Mouse (Mus musculus) hindbrain, embryonic 14.5 days (tissue): Measurements from ENCODE around the gene Lemd1. TPM values are rescaled to one million over a fixed set of nuclear protein-coding genes. Genes with fewer than 3 reads are reported as not detected.

Experiments
- ATAC-seq: fragments of 200-750 bp; cut with Nextera tagmentation; 2 replicates; pipeline ENCODE4 v1.8.0; 2017; ENCODE audit warnings: moderate number of reproducible peaks, mild to moderate bottlenecking, moderate TSS enrichment, moderate library complexity; ENCODE audit not compliant: low FRiP score
- DNase-seq: peaks from one replicate; pipeline ENCODE4 v3.0.0-alpha.2; 2015; ENCODE audit warnings: low spot score
- H3K27ac ChIP-seq: fragments of 300-500 bp; sonication (generic); 2 replicates; pipeline ENCODE4 v1.5.1; 2014; ENCODE audit warnings: mild to moderate bottlenecking, moderate library complexity
- H3K27me3 ChIP-seq: fragments of 300-500 bp; sonication (generic); 2 replicates; pipeline ENCODE4 v1.6.1; 2014; ENCODE audit warnings: mild to moderate bottlenecking, low read length, mixed read lengths; ENCODE audit not compliant: control insufficient read depth, insufficient read depth
- H3K36me3 ChIP-seq: fragments of 300-500 bp; sonication (generic); replicated peaks from 2 replicates; pipeline ENCODE4 v1.6.1; 2014; ENCODE audit not compliant: control insufficient read depth, insufficient read depth
- H3K4me1 ChIP-seq: fragments of 300-500 bp; sonication (generic); replicated peaks from 2 replicates; pipeline ENCODE4 v1.6.1; 2014; ENCODE audit warnings: antibody characterized with exemption, low read length, mixed read lengths; ENCODE audit not compliant: control insufficient read depth, insufficient read depth
- H3K4me2 ChIP-seq: fragments of 300-500 bp; sonication (generic); replicated peaks from 2 replicates; pipeline ENCODE4 v1.6.1; 2014; ENCODE audit warnings: mild to moderate bottlenecking, moderate library complexity
- H3K4me3 ChIP-seq: fragments of 300-500 bp; sonication (generic); replicated peaks from 2 replicates; pipeline ENCODE4 v1.5.1; 2014; ENCODE audit warnings: mild to moderate bottlenecking, low read length
- H3K9ac ChIP-seq: fragments of 300-500 bp; sonication (generic); 2 replicates; pipeline ENCODE4 v1.6.1; 2014
- H3K9me3 ChIP-seq: fragments of 300-500 bp; sonication (generic); 2 replicates; pipeline ENCODE4 v1.6.1; 2016; ENCODE audit warnings: low read length; ENCODE audit not compliant: control insufficient read depth
- WGBS: fragments of 180-500 bp; shearing (Covaris S2); extraction: QIAGEN DNeasy Blood & Tissue Kit; methylation state at CpG from one replicate; pipeline ENCODE4 v1.1.7; 2014; 5-methylcytosine and 5-hydroxymethylcytosine counted together
- polyA plus RNA-seq: library from polyadenylated mRNA; unstranded; fragments of >200 nt; fragmentation: Nextera tagmentation; extraction: Ambion mirVana; gene quantifications from 2 replicates; pipeline ENCODE4 v1.2.1, GENCODE M21; 2014

Lemd1 gene
- polyA plus RNA-seq = 15.9 and 22.1 TPM in 2 replicates

DNA sequence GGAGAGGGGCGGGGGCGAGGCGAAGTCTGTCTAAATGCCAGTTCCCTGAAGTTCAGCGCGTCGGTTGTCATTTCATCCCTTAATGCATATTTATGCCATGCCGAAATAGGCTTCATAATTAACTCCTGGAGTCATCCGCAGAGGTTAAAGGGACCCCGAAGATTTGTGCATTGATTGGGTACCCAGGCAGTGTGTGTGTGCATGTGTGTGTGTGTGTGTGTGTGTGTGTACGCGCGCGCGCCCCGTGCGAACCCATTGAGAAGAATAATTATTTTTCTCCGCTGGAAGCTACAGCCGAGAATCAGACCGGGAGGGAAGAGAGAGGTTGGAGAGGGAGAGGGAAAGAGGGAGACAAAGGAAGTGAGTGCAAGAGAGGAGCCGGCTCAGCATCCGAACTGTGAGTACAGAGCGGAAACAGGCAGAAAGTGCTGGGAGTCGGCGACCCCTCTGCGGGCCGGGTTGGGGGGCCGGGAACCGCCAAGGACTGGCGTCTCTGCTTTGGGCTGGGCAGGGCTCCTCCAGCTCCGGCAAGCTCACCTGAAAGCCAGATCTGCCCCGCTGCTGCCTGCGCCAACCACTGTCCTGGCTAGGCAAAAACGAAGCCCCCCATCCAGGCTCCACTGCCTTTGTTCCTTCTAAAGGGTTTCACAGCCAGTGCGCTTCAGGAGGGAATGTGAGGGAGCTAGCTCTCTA is at the start of gene Lemd1, which contains the start of gene AC124108.1:
Gene Lemd1 (plus strand): TSS at position 339 of the 693 bp plus-strand sequence.
Gene AC124108.1 (plus strand): TSS at position 365 of the 693 bp plus-strand sequence.
- Histone ChIP-seq H3K4me1 (peaks cover 40% of the 10 kb centered on the region), H3K9ac (peak within 1 kb of the TSS; percentile 95), H3K27me3 (no peaks in the 10 kb centered on the region), H3K36me3 (no peaks in the 10 kb centered on the region), H3K4me3 (peak within 1 kb of the TSS; percentile 87), H3K4me2 (peak within 1 kb of the TSS; percentile 83), H3K27ac (peak within 1 kb of the TSS; percentile 99), H3K9me3 (no peaks in the 10 kb centered on the region)
- ATAC-seq (peak; percentile 40), DNase-seq (peak; percentile 66)
- under 1% methylated on average over 34 of the region's 34 CpGs for WGBS

DNA sequence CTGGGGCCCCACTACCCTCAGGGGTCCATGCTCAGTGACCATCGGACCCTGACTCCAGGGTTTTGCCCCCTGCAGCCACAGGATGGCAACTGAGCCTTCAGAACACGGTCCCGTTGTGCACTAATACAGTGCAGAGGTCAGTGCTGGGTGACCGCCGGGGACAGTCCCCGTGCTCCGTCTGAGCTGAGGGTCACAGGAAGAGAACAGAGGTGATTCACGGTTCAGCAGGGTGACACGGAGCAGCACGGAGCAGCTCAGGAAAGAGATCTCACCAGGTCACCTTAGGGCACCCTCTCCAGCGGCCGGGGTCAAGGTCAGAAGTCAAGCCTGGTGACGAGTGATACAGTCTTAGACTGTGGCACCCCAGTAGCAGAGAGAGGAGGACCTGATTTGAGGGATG is 49.5 kb upstream of the Lemd1 start:
- ATAC-seq = no peak
- no peak overlapping the region for H3K27ac ChIP-seq
- H3K4me2 ChIP-seq = no peak overlapping the region
- H3K36me3 ChIP-seq = no peaks in the 10 kb centered on the region
- H3K4me3 ChIP-seq = no peak overlapping the region
- no peak for DNase-seq
- peaks cover 11% of the 10 kb centered on the region for H3K4me1 ChIP-seq
- 63% methylated on average over 13 of the region's 13 CpGs for WGBS
- H3K27me3 ChIP-seq = peaks cover 26% of the 10 kb centered on the region
- no peak overlapping the region for H3K9ac ChIP-seq
- no peaks in the 10 kb centered on the region for H3K9me3 ChIP-seq

GRCm38 (mm10) chr1:132143079-132143478 is 48.2 kb upstream of the Lemd1 start:
- Histone ChIP-seq H3K27me3 (peaks cover 21% of the 10 kb centered on the region), H3K4me3 (no peak overlapping the region), H3K4me2 (no peak overlapping the region), H3K9me3 (no peaks in the 10 kb centered on the region), H3K36me3 (no peaks in the 10 kb centered on the region), H3K4me1 (peaks cover 11% of the 10 kb centered on the region), H3K9ac (no peak overlapping the region), H3K27ac (no peak overlapping the region)
- DNase-seq = no peak
- WGBS = 83% methylated on average over 5 of the region's 5 CpGs
- no peak for ATAC-seq

DNA sequence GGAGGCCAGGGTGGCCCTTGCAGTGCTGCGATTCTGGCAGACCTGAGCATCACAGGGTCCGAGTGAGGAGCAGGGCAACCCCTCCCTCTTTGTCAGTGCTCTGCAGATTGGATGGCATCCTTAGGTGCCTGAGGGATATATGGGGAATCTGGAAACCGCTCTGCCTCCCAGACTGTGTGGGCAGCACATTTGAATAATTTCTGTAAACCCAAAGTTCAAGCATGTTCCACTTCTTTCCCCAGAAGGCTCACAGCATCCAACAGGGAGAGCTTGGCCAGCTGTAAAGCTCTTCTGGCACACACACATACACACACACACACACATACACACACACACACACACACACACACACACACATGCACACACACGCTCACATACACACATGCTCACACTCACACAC is 47.5 kb upstream of the Lemd1 start:
- Histone ChIP-seq H3K27me3 (peaks cover 15% of the 10 kb centered on the region), H3K9me3 (no peaks in the 10 kb centered on the region), H3K4me2 (no peak overlapping the region), H3K4me1 (peaks cover 7% of the 10 kb centered on the region), H3K9ac (peak overlapping the region; percentile 31; the same call in 1 of the 2 replicates), H3K27ac (no peak overlapping the region), H3K36me3 (no peaks in the 10 kb centered on the region), H3K4me3 (no peak overlapping the region)
- ATAC-seq (no peak), DNase-seq (no peak)
- 69% methylated on average over 4 of the region's 4 CpGs for WGBS

DNA sequence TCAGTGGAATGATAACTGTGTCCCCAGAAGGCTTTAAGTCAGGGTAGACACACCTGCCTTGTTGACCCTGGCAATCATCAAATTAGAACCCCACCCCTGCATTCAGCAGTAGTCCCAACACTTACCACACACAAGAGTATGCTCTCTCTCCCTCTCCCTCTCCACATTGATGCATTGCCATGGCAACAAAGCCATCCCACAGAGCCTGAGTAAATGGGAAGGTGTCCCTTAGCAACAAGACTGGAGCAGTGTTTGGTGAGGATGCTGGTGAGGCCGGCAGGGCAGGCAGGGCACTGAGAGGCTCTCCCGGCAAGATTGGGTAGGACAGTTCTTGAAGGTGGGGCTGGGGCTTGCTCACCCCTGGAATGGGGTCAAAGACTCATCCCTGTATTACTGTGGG is 47.0 kb upstream of the Lemd1 start:
- H3K4me1 ChIP-seq = peaks cover 2% of the 10 kb centered on the region
- 12% methylated on average over 2 of the region's 2 CpGs for WGBS

DNA sequence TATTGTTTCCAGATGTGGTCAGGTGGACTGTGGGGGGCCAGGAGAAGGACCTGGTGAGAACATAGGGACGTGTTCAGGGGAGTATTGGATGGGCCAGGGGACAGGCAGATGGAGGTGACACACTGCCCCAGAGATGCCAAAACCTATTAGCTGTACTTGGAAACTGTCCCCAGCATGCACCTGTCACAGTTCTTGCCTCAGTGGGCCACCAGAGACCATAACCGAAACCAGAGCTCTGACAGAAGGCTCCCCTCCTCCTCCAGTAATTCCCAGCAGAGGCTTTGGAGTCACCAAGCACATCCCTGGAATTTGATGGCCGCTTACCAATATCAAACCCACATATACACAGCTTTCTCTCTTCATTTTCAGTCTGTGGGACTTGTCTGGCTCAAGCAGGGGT is 46.4 kb upstream of the Lemd1 start:
- no peak overlapping the region for H3K9ac ChIP-seq
- H3K27ac ChIP-seq = no peak overlapping the region
- peaks cover 5% of the 10 kb centered on the region for H3K27me3 ChIP-seq
- H3K4me1 ChIP-seq = no peaks in the 10 kb centered on the region; the same call in 1 of the 2 replicates
- no peak overlapping the region for H3K4me3 ChIP-seq
- DNase-seq (no peak), ATAC-seq (no peak)
- WGBS = 80% methylated on average over 3 of the region's 3 CpGs
- H3K9me3 ChIP-seq = no peaks in the 10 kb centered on the region
- H3K4me2 ChIP-seq = no peak overlapping the region
- H3K36me3 ChIP-seq = no peaks in the 10 kb centered on the region

More for the DNA sequence above, 47.0 kb upstream of the Lemd1 start:
- Histone ChIP-seq H3K36me3 (no peaks in the 10 kb centered on the region), H3K9me3 (no peaks in the 10 kb centered on the region), H3K27ac (no peak overlapping the region), H3K4me2 (no peak overlapping the region), H3K4me3 (no peak overlapping the region), H3K27me3 (peaks cover 11% of the 10 kb centered on the region), H3K9ac (no peak overlapping the region)
- DNase-seq = peak; percentile 70
- ATAC-seq = peak; percentile 68

- no peak for ATAC-seq
- H3K36me3 ChIP-seq = no peaks in the 10 kb centered on the region
- no peak overlapping the region for H3K4me2 ChIP-seq
- no peaks in the 10 kb centered on the region for H3K9me3 ChIP-seq
- no peaks in the 10 kb centered on the region; the same call in 1 of the 2 replicates for H3K4me1 ChIP-seq
- H3K27me3 ChIP-seq = no peaks in the 10 kb centered on the region
- no peak for DNase-seq
- H3K4me3 ChIP-seq = no peak overlapping the region
- WGBS = 82% methylated on average over 8 of the region's 8 CpGs
- no peak overlapping the region for H3K27ac ChIP-seq
- H3K9ac ChIP-seq = no peak overlapping the region
These were observed 45.1 kb upstream of the Lemd1 start for GRCm38 (mm10) chr1:132145973-132146685.

DNA sequence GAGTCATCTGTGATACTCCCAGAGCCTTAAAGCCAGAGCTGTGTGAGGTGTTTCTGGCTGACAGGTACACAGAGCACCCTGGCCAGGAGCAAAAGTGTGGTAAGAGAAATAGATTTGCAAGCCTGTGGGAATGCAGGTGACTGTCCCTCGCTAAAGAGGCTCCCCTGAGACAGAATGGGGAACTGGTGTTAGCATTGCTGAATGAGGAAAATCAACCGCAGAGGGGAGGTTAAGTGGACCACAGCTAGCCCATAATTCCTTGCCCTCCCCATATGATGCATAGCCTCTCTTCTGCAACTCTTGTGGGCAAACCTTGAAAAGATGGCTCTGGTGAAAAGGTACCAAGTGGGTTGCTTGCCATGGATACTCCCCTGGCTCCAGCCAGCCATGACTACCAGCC is 41.8 kb upstream of the Lemd1 start:
- DNase-seq (no peak), ATAC-seq (no peak)
- Histone ChIP-seq H3K36me3 (no peaks in the 10 kb centered on the region), H3K27me3 (no peaks in the 10 kb centered on the region), H3K4me3 (no peak overlapping the region), H3K9me3 (no peaks in the 10 kb centered on the region), H3K9ac (no peak overlapping the region), H3K4me2 (no peak overlapping the region), H3K4me1 (no peaks in the 10 kb centered on the region), H3K27ac (no peak overlapping the region)
- 78% methylated on average over 2 of the region's 2 CpGs for WGBS

DNA sequence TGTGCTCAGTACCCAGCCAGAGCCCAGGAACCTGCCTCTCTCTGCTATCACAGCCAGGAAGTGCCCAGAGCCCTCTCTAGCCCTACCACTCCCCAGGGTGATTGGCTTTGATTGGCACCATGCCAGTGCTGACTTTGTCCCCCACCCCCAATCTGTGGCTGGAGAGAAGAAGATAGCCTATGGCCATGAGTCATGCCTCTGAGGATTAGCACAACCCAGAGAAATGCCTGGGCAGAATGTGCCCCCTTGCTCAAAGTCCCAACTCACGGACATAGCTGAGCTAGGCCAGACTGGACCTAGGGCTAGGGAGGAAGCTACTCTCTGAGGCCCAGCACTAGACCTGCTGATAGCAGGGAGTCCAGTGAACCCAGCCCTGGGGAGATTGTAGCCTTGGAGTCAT is 41.1 kb upstream of the Lemd1 start:
- DNase-seq (no peak), ATAC-seq (no peak)
- WGBS = 36% methylated on average over 1 of the region's 1 CpGs
- H3K4me1 ChIP-seq = no peaks in the 10 kb centered on the region
- no peak overlapping the region for H3K4me3 ChIP-seq
- no peak overlapping the region for H3K9ac ChIP-seq
- H3K27me3 ChIP-seq = no peaks in the 10 kb centered on the region
- H3K4me2 ChIP-seq = no peak overlapping the region
- no peak overlapping the region for H3K27ac ChIP-seq
- no peaks in the 10 kb centered on the region for H3K36me3 ChIP-seq
- no peaks in the 10 kb centered on the region for H3K9me3 ChIP-seq
